Mouse (Mus musculus) heart, adult 9 months (tissue): ENCODE measurements around the gene Csrp1.

Source experiments
- DNase-seq, 2 experiments: peaks; one replicate each; pipeline ENCODE4 v3.0.0; 2022; ENCODE audit warnings: low spot score in 2 of 2

Gene Csrp1

GRCm38 (mm10) chr1:135698046-135698445 lies 21.8 kb upstream of the Csrp1 start:
- DNase-seq: no peak

GRCm38 (mm10) chr1:135698451-135698921 lies 21.4 kb upstream of the Csrp1 start:
- no peak for DNase-seq

- peak; percentile 73 to 84 for DNase-seq
These were observed 20.7 kb upstream of the Csrp1 start for GRCm38 (mm10) chr1:135698996-135699705.

- DNase-seq: no peak
These were observed 20.0 kb upstream of the Csrp1 start for GRCm38 (mm10) chr1:135699892-135700291.

- peak; percentile 50 to 74 for DNase-seq
These were observed 19.3 kb upstream of the Csrp1 start for GRCm38 (mm10) chr1:135700605-135701004.

- no peak for DNase-seq
These were observed 18.5 kb upstream of the Csrp1 start for GRCm38 (mm10) chr1:135701314-135701713.

GRCm38 (mm10) chr1:135702722-135703121 lies 17.1 kb upstream of the Csrp1 start:
- DNase-seq: no peak

GRCm38 (mm10) chr1:135704317-135704821 lies 15.5 kb upstream of the Csrp1 start:
- DNase-seq: no peak

- DNase-seq: no peak
These were observed 11.5 kb upstream of the Csrp1 start for GRCm38 (mm10) chr1:135708369-135708768.

- peak in 1 of 2 experiments; percentile 70 for DNase-seq
These were observed 8.7 kb upstream of the Csrp1 start for GRCm38 (mm10) chr1:135711126-135711525.

- no peak for DNase-seq
These were observed 5.6 kb upstream of the Csrp1 start for GRCm38 (mm10) chr1:135714028-135714815.

GRCm38 (mm10) chr1:135714901-135715609 lies 4.8 kb upstream of the Csrp1 start:
- no peak for DNase-seq

- DNase-seq: peak; percentile 75 to 81
These were observed 375 bp upstream of the Csrp1 start for GRCm38 (mm10) chr1:135719486-135719885.

- no peak for DNase-seq
These were observed 3.2 kb downstream of the Csrp1 start for GRCm38 (mm10) chr1:135723016-135723415.

- no peak for DNase-seq
These were observed 4.3 kb downstream of the Csrp1 start for GRCm38 (mm10) chr1:135724134-135724533.

- DNase-seq: no peak
These were observed 5.5 kb downstream of the Csrp1 start for GRCm38 (mm10) chr1:135725324-135725723.

GRCm38 (mm10) chr1:135725936-135726335 lies 6.1 kb downstream of the Csrp1 start:
- DNase-seq: peak; percentile 78 to 85

- peak; percentile 91 to 95 for DNase-seq
These were observed 8.9 kb downstream of the Csrp1 start for GRCm38 (mm10) chr1:135728631-135729366.

- DNase-seq: no peak
These were observed 9.5 kb downstream of the Csrp1 start for GRCm38 (mm10) chr1:135729367-135729713.

- DNase-seq: no peak
These were observed 10.0 kb downstream of the Csrp1 start for GRCm38 (mm10) chr1:135729821-135730220.

- no peak for DNase-seq
These were observed 10.4 kb downstream of the Csrp1 start for GRCm38 (mm10) chr1:135730296-135730695.
